Mouse (Mus musculus) MEL (cell line): ENCODE measurements around the gene Foxa2. TPM values are rescaled to one million over a fixed set of nuclear protein-coding genes. Genes with fewer than 3 reads are reported as not detected.

Source experiments
- DNase-seq: peaks from one replicate; pipeline ENCODE4 v3.0.0; 2011; ENCODE audit warnings: low read depth, low spot score
- H3K27ac ChIP-seq: 2 replicates; pipeline ENCODE4 v1.5.1; 2012; ENCODE audit warnings: low read depth, mild to moderate bottlenecking, control low read depth, low read length, moderate library complexity; ENCODE audit not compliant: control insufficient read depth
- H3K27me3 ChIP-seq, 2 experiments: fragments of 150-350 bp in 1 of 2; sonication (generic) in 1 of 2; 2 replicates each; pipeline ENCODE4 v1.6.1; 2012; ENCODE audit warnings: low read length in 2 of 2, mild to moderate bottlenecking in 2 of 2, improper control_type of control experiment in 1 of 2, moderate library complexity in 1 of 2; ENCODE audit not compliant: insufficient read depth in 2 of 2, control insufficient read depth in 1 of 2
- H3K36me3 ChIP-seq, 2 experiments: 2 replicates each; pipeline ENCODE4 v1.6.1; 2012 to 2014; ENCODE audit warnings: low read length in 2 of 2, improper control_type of control experiment in 1 of 2, inconsistent platforms in 1 of 2, mild to moderate bottlenecking in 1 of 2; ENCODE audit not compliant: insufficient read depth in 2 of 2, control insufficient read depth in 1 of 2
- H3K4me1 ChIP-seq, 2 experiments: fragments of 150-350 bp in 1 of 2; sonication (generic) in 1 of 2; 2 replicates each; pipeline ENCODE4 v1.6.1; 2012; ENCODE audit warnings: low read length in 2 of 2, improper control_type of control experiment in 1 of 2, mild to moderate bottlenecking in 1 of 2; ENCODE audit not compliant: insufficient read depth in 2 of 2, control insufficient read depth in 1 of 2
- H3K4me3 ChIP-seq, 2 experiments: fragments of 150-350 bp in 1 of 2; sonication (generic) in 1 of 2; 2 replicates each; pipeline ENCODE4 v1.5.1; 2012; ENCODE audit warnings: low read depth in 2 of 2, low read length in 2 of 2, mild to moderate bottlenecking in 2 of 2, moderate library complexity in 2 of 2, control low read depth in 1 of 2, improper control_type of control experiment in 1 of 2; ENCODE audit not compliant: control insufficient read depth in 1 of 2, insufficient read depth in 1 of 2
- H3K79me2 ChIP-seq: 2 replicates; pipeline ENCODE4 v1.6.1; 2012; ENCODE audit warnings: mild to moderate bottlenecking, low read length, moderate library complexity; ENCODE audit not compliant: control insufficient read depth, poor library complexity, insufficient read depth
- H3K9ac ChIP-seq: 2 replicates; pipeline ENCODE4 v1.6.1; 2012; ENCODE audit warnings: low read depth, mild to moderate bottlenecking, control low read depth, low read length, moderate library complexity; ENCODE audit not compliant: control insufficient read depth, poor library complexity, severe bottlenecking
- H3K9me3 ChIP-seq: fragments of 150-350 bp; sonication (generic); replicated peaks from 2 replicates; pipeline ENCODE4 v1.6.1; 2012; ENCODE audit warnings: mild to moderate bottlenecking, low read length, improper control_type of control experiment, moderate library complexity; ENCODE audit not compliant: insufficient read depth
- BHLHE40 ChIP-seq: IDR thresholded peaks from 2 replicates; pipeline ENCODE4 v1.6.1; 2012; ENCODE audit warnings: low read depth, mild to moderate bottlenecking, inconsistent platforms, low read length, improper control_type of control experiment, borderline replicate concordance
- CTCF ChIP-seq, 3 experiments: IDR thresholded peaks in 2 of 3; conservative IDR thresholded peaks in 1 of 3; 2 replicates each; pipeline ENCODE4 v1.5.1; 2011 to 2012; ENCODE audit warnings: low read length in 3 of 3, low read depth in 2 of 3, mild to moderate bottlenecking in 2 of 3, improper control_type of control experiment in 1 of 3, inconsistent platforms in 1 of 3, mixed read lengths in 1 of 3, moderate library complexity in 1 of 3; ENCODE audit not compliant: control insufficient read depth in 1 of 3, insufficient read depth in 1 of 3, poor library complexity in 1 of 3, severe bottlenecking in 1 of 3
- E2F4 ChIP-seq: IDR thresholded peaks from 2 replicates; pipeline ENCODE4 v1.6.1; 2011; ENCODE audit warnings: low read depth, low read length, improper control_type of control experiment, borderline replicate concordance
- ELF1 ChIP-seq: IDR thresholded peaks from 2 replicates; pipeline ENCODE4 v1.6.1; 2014; ENCODE audit warnings: low read depth, mild to moderate bottlenecking, inconsistent platforms, low read length, improper control_type of control experiment, moderate library complexity
- ETS1 ChIP-seq: IDR thresholded peaks from 2 replicates; pipeline ENCODE4 v1.6.1; 2012; ENCODE audit warnings: low read depth, mild to moderate bottlenecking, inconsistent platforms, low read length, improper control_type of control experiment, moderate library complexity
- GABPA ChIP-seq: IDR thresholded peaks from 2 replicates; pipeline ENCODE4 v1.6.1; 2012; ENCODE audit warnings: low read depth, mild to moderate bottlenecking, inconsistent platforms, low read length, improper control_type of control experiment, moderate library complexity
- HCFC1 ChIP-seq: IDR thresholded peaks from 2 replicates; pipeline ENCODE4 v1.6.1; 2012; ENCODE audit warnings: low read depth, mild to moderate bottlenecking, inconsistent platforms, low read length, improper control_type of control experiment, moderate library complexity
- MAFK ChIP-seq: IDR thresholded peaks from 2 replicates; pipeline ENCODE4 v1.6.1; 2011; ENCODE audit warnings: low read depth, mild to moderate bottlenecking, low read length, improper control_type of control experiment, borderline replicate concordance
- MAX ChIP-seq: IDR thresholded peaks from 2 replicates; pipeline ENCODE4 v1.6.1; 2011; ENCODE audit warnings: low read length, improper control_type of control experiment
- MAZ ChIP-seq: IDR thresholded peaks from 2 replicates; pipeline ENCODE4 v1.6.1; 2012; ENCODE audit warnings: low read depth, mild to moderate bottlenecking, inconsistent platforms, low read length, improper control_type of control experiment
- MXI1 ChIP-seq: IDR thresholded peaks from 2 replicates; pipeline ENCODE4 v1.6.1; 2011; ENCODE audit warnings: mild to moderate bottlenecking, low read depth, low read length, improper control_type of control experiment
- RCOR1 ChIP-seq: IDR thresholded peaks from 2 replicates; pipeline ENCODE4 v1.6.1; 2012; ENCODE audit warnings: low read depth, mild to moderate bottlenecking, inconsistent platforms, low read length, improper control_type of control experiment
- TBP ChIP-seq: IDR thresholded peaks from 2 replicates; pipeline ENCODE4 v1.8.0; 2011; ENCODE audit warnings: low read depth, low read length, improper control_type of control experiment
- UBTF ChIP-seq: IDR thresholded peaks from 2 replicates; pipeline ENCODE4 v1.6.1; 2012; ENCODE audit warnings: low read depth, mild to moderate bottlenecking, inconsistent platforms, low read length, improper control_type of control experiment, moderate library complexity, borderline replicate concordance; ENCODE audit not compliant: insufficient read depth
- ZC3H11A ChIP-seq: IDR thresholded peaks from 2 replicates; pipeline ENCODE4 v1.6.1; 2012; ENCODE audit warnings: low read depth, mild to moderate bottlenecking, inconsistent platforms, low read length, improper control_type of control experiment
- polyA plus RNA-seq, 2 experiments: library from polyadenylated mRNA; stranded (reverse) in 1 of 2; unstranded in 1 of 2; fragments of >175 nt in 1 of 2; fragments of >200 nt in 1 of 2; gene quantifications; 2 replicates each; pipeline versions ENCODE4 v1.2.1 to v1.2.4; 2012; ENCODE audit warnings: low replicate concordance in 2 of 2, low read depth in 1 of 2; ENCODE audit not compliant: insufficient read length in 2 of 2, insufficient read depth in 1 of 2, missing spikeins in 1 of 2
- total RNA-seq: library from RNA; depleted of rRNA; stranded (reverse); fragments of 300-350 nt; gene quantifications from 2 replicates; pipeline ENCODE4 v1.2.3, GENCODE M21; 2012; rRNA removed

The Foxa2 gene
- total RNA-seq, result not detected in 2 replicates
- polyA plus RNA-seq, result not detected

- Histone ChIP-seq H3K27ac (no peak within 1 kb of the TSS), H3K9me3 (no peaks in the 10 kb centered on the region), H3K9ac (no peak within 1 kb of the TSS), H3K36me3 (no peaks in the 10 kb centered on the region), H3K79me2 (no peaks in the 10 kb centered on the region), H3K4me3 (no peak within 1 kb of the TSS), H3K27me3 (no peaks in the 10 kb centered on the region), H3K4me1 (no peaks in the 10 kb centered on the region)
- no peak for DNase-seq
- TF ChIP-seq CTCF (IDR thresholded peaks at IDR 0.05 in 2 of 3, conservative IDR thresholded peaks at IDR 0.05 in 1 of 3; ENCODE audit: control insufficient read depth in 1 of 3, insufficient read depth in 1 of 3, low read depth in 2 of 3, low read length in 3 of 3, poor library complexity in 1 of 3, severe bottlenecking in 1 of 3) (no peak), RCOR1 (no peak)
These were observed at the start of gene Foxa2 for GRCm38 (mm10) chr2:148046799-148047165. Foxa2 (minus strand) TSS chr2:148046969.

- no peak overlapping the region for H3K9ac ChIP-seq
These were observed 45.3 kb upstream of the Foxa2 start for GRCm38 (mm10) chr2:148092089-148092488.

GRCm38 (mm10) chr2:148091657-148092056 is 44.9 kb upstream of the Foxa2 start:
- no peaks in the 10 kb centered on the region for H3K79me2 ChIP-seq
- no peak overlapping the region for H3K9ac ChIP-seq
- H3K4me3 ChIP-seq, result no peak overlapping the region
- H3K36me3 ChIP-seq, result no peaks in the 10 kb centered on the region
- no peaks in the 10 kb centered on the region for H3K27me3 ChIP-seq
- no peak overlapping the region for H3K27ac ChIP-seq
- no peaks in the 10 kb centered on the region for H3K4me1 ChIP-seq
- no peak for DNase-seq
- H3K9me3 ChIP-seq, result no peaks in the 10 kb centered on the region
- TF ChIP-seq ZC3H11A (no peak), MAZ (no peak), ELF1 (no peak), E2F4 (no peak), ETS1 (no peak), HCFC1 (no peak), UBTF (no peak), MAX (no peak), MXI1 (no peak), TBP (no peak), GABPA (no peak), MAFK (no peak)

More at GRCm38 (mm10) chr2:148092089-148092488, 45.3 kb upstream of the Foxa2 start:
- H3K4me1 ChIP-seq, result no peaks in the 10 kb centered on the region
- TF ChIP-seq CTCF (IDR thresholded peaks at IDR 0.05 in 2 of 3, conservative IDR thresholded peaks at IDR 0.05 in 1 of 3; ENCODE audit: control insufficient read depth in 1 of 3, insufficient read depth in 1 of 3, low read depth in 2 of 3, low read length in 3 of 3, poor library complexity in 1 of 3, severe bottlenecking in 1 of 3) (no peak), BHLHE40 (no peak), E2F4 (no peak), MXI1 (no peak)
- H3K79me2 ChIP-seq, result no peaks in the 10 kb centered on the region
- H3K36me3 ChIP-seq, result no peaks in the 10 kb centered on the region
- no peak overlapping the region for H3K27ac ChIP-seq
- H3K9me3 ChIP-seq, result no peaks in the 10 kb centered on the region
- H3K27me3 ChIP-seq, result no peaks in the 10 kb centered on the region
- no peak for DNase-seq
- H3K4me3 ChIP-seq, result no peak overlapping the region
